Mouse (Mus musculus) small intestine, adult 2 months (tissue): ENCODE results near the gene Btrc.

Source experiments
- CTCF ChIP-seq: fragments of 200-500 bp; IDR thresholded peaks from 2 replicates; pipeline ENCODE4 v1.5.1; 2012; ENCODE audit warnings: low read depth, mild to moderate bottlenecking, control low read depth, inconsistent platforms, low read length, moderate library complexity, mixed read lengths; ENCODE audit not compliant: insufficient replicate concordance, insufficient read length; ENCODE audit errors: extremely low read depth
- POLR2A ChIP-seq: fragments of 200-500 bp; IDR thresholded peaks from 2 replicates; pipeline ENCODE4 v1.6.1; 2012; ENCODE audit warnings: low read depth, mild to moderate bottlenecking, control low read depth, inconsistent platforms, low read length, moderate library complexity

DNA sequence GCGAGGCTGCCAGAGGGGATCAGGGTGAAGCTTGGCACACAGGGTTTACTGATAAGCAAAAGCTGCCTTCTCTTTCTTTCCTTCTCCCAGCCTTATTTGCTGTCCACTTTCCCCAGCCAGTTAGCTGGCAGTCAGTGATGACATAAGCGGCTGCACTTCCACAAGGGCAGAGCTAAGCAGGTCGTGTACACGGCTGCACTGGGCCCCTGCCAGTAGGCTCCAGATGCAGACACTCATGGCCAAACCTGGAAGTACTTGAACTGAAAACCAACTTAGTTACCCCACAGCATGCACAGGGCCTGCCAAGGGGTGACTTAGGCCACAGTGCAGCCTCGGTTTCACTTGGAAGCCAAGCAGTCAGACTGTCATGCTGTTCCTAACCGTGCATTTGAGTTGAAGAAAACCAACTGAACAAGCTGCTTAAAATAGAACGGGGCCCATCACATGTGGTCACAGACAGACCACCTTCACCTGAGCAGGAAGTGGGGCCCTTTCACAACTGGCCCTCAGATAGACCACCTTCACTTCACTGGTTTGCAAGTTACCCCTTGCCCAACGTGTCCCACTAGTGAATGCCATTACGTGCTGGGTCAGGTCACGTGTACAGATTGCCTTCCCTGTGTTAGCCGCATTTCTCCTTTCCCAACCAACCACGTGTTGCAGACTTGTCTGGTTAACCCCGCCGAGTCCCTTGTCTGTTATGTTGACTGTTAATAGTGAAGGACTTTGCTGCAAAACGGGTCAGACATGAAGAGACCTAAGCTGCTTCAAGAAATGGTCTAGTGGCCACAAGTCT is 166.9 kb downstream of the Btrc start:
- no peak for TF ChIP-seq POLR2A
- no peak for TF ChIP-seq CTCF
